Mouse (Mus musculus): ENCODE measurements around the gene Gm2663. TPM values are rescaled to one million over a fixed set of nuclear protein-coding genes. Genes with fewer than 3 reads are reported as not detected.

Gm2663 gene
- not detected for polyA plus RNA-seq (2015; fragmentation: Illumina TruSeq; extraction: RNeasy Lipid Tissue Mini Kit (QIAGEN cat#74804); ENCODE audit: insufficient read depth, low read depth, low replicate concordance)

GRCm38 (mm10) chr6:40999379-40999778, at the start of gene Gm2663:
TSS of gene Gm2663 (minus strand) at chr6:40999479.

GRCm38 (mm10) chr6:41035409-41035808, 36.1 kb upstream of the Gm2663 start, which contains the start of gene 2210010C04Rik:
TSS of gene 2210010C04Rik (minus strand) at chr6:41035509.

GRCm38 (mm10) chr6:40964454-40964853, 34.8 kb downstream of the Gm2663 start, which contains the start of gene 1810009J06Rik:
TSS of gene 1810009J06Rik (plus strand) at chr6:40964754.

GRCm38 (mm10) chr6:40951770-40952169, 47.5 kb downstream of the Gm2663 start, which contains the start of gene Gm4744:
TSS of gene Gm4744 (minus strand) at chr6:40951870.

Other genes with a start within 250 kb of the Gm2663 start
- gene Moxd2, start 112.0 kb downstream of the Gm2663 start, polyA plus RNA-seq (2015; fragmentation: Illumina TruSeq; extraction: RNeasy Lipid Tissue Mini Kit (QIAGEN cat#74804); ENCODE audit: insufficient read depth, low read depth, low replicate concordance), result not detected
- not detected for gene Prss58, start 99.1 kb downstream of the Gm2663 start, polyA plus RNA-seq (2015; fragmentation: Illumina TruSeq; extraction: RNeasy Lipid Tissue Mini Kit (QIAGEN cat#74804); ENCODE audit: insufficient read depth, low read depth, low replicate concordance)
- not detected for gene 1700074P13Rik, start 58.9 kb downstream of the Gm2663 start, polyA plus RNA-seq (2015; fragmentation: Illumina TruSeq; extraction: RNeasy Lipid Tissue Mini Kit (QIAGEN cat#74804); ENCODE audit: insufficient read depth, low read depth, low replicate concordance)
- not detected for gene Gm4744, start 47.6 kb downstream of the Gm2663 start, polyA plus RNA-seq (2015; fragmentation: Illumina TruSeq; extraction: RNeasy Lipid Tissue Mini Kit (QIAGEN cat#74804); ENCODE audit: insufficient read depth, low read depth, low replicate concordance)
- not detected for gene 1810009J06Rik, start 34.7 kb downstream of the Gm2663 start, polyA plus RNA-seq (2015; fragmentation: Illumina TruSeq; extraction: RNeasy Lipid Tissue Mini Kit (QIAGEN cat#74804); ENCODE audit: insufficient read depth, low read depth, low replicate concordance)
- gene 2210010C04Rik, start 36.0 kb upstream of the Gm2663 start, polyA plus RNA-seq (2015; fragmentation: Illumina TruSeq; extraction: RNeasy Lipid Tissue Mini Kit (QIAGEN cat#74804); ENCODE audit: insufficient read depth, low read depth, low replicate concordance), result 14,492 TPM